Comparison of ENCODE assay signal across 8 mouse cellular contexts in genomic region chr3:94310491-94310890, GRCm38 (mm10). TPM values are rescaled to one million over a fixed set of nuclear protein-coding genes. Genes with fewer than 3 reads are reported as not detected.
DNase-seq lines count a peak whose midpoint lies in the region; ATAC-seq and TF ChIP-seq lines count a peak whose summit lies in the region.

No protein-coding gene starts in this region.

- H3K36me3 ChIP-seq in neural tube, embryonic 11.5 days (ENCODE audit: control insufficient read depth, insufficient read depth, low read length): no peaks in the 10 kb centered on the region
- H3K36me3 ChIP-seq in limb, embryonic 12.5 days: no peaks in the 10 kb centered on the region
- no peaks in the 10 kb centered on the region for H3K36me3 ChIP-seq in stomach, embryonic 16.5 days (ENCODE audit: control insufficient read depth, insufficient read depth, low read length)

- H3K9me3 ChIP-seq in neural tube, embryonic 11.5 days (ENCODE audit: control insufficient read depth, low read length): no peaks in the 10 kb centered on the region
- no peaks in the 10 kb centered on the region for H3K9me3 ChIP-seq in limb, embryonic 12.5 days
- no peaks in the 10 kb centered on the region for H3K9me3 ChIP-seq in stomach, embryonic 16.5 days (replicated peaks; ENCODE audit: control insufficient read depth, low read length)

- no peak for TF ChIP-seq POLR2A in cerebellum, adult 2 months (IDR thresholded peaks at IDR 0.05; ENCODE audit: borderline replicate concordance, insufficient read depth, low read length)

- no peaks in the 10 kb centered on the region for H3K4me1 ChIP-seq in cerebellum, adult 2 months (ENCODE audit: control insufficient read depth, insufficient read depth, low read length)
- 0 out of 2 replicates have a peak, but pooled peaks cover 3% of the 10 kb centered on the region for H3K4me1 ChIP-seq in neural tube, embryonic 11.5 days (ENCODE audit: control insufficient read depth, insufficient read depth, low read length)
- H3K4me1 ChIP-seq in limb, embryonic 12.5 days (replicated peaks): 0 out of 2 replicates have a peak, but pooled peaks cover 6% of the 10 kb centered on the region
- H3K4me1 ChIP-seq in stomach, embryonic 16.5 days (ENCODE audit: control insufficient read depth, insufficient read depth, low read length): peaks cover 6% of the 10 kb centered on the region; the same call in 1 of the 2 replicates

- DNase-seq in cerebellum, adult 2 months: peak in 1 of 2 experiments; percentile 16
- DNase-seq in cerebellum, postnatal 4 days (ENCODE audit: low spot score in 2 of 2): no peak
- no peak for DNase-seq in neural tube, embryonic 11.5 days (ENCODE audit: low spot score)
- no peak for DNase-seq in neural tube, embryonic 10.5 days (ENCODE audit: extremely low spot score, low spot score)
- DNase-seq in retina, postnatal 1 day: no peak
- no peak for DNase-seq in B cell, adult 2 months

- no peaks in the 10 kb centered on the region for H3K27me3 ChIP-seq in cerebellum, adult 2 months (ENCODE audit: control insufficient read depth, insufficient read depth, low read length)
- H3K27me3 ChIP-seq in neural tube, embryonic 11.5 days (ENCODE audit: control insufficient read depth, insufficient read depth, low read length): no peaks in the 10 kb centered on the region
- no peaks in the 10 kb centered on the region for H3K27me3 ChIP-seq in limb, embryonic 12.5 days
- H3K27me3 ChIP-seq in stomach, embryonic 16.5 days (ENCODE audit: control insufficient read depth, insufficient read depth, low read length): no peaks in the 10 kb centered on the region

- ATAC-seq in neural tube, embryonic 11.5 days (ENCODE audit: insufficient read depth, low FRiP score, low TSS enrichment): no peak
- ATAC-seq in limb, embryonic 12.5 days (ENCODE audit: insufficient number of reproducible peaks, insufficient read depth, low FRiP score, low TSS enrichment, low read depth): no peak
- ATAC-seq in stomach, embryonic 16.5 days (ENCODE audit: insufficient read depth, low FRiP score): no peak

- peak overlapping the region; percentile 63 for H3K9ac ChIP-seq in neural tube, embryonic 11.5 days (ENCODE audit: low read length)
- H3K9ac ChIP-seq in limb, embryonic 12.5 days (replicated peaks): peak overlapping the region; percentile 67
- peak overlapping the region; percentile 80 for H3K9ac ChIP-seq in stomach, embryonic 16.5 days (ENCODE audit: low read length)

- peak overlapping the region; percentile 44 for H3K27ac ChIP-seq in cerebellum, adult 2 months (ENCODE audit: insufficient read depth, low read length)
- no peak overlapping the region for H3K27ac ChIP-seq in neural tube, embryonic 11.5 days (ENCODE audit: low read depth, low read length)
- H3K27ac ChIP-seq in limb, embryonic 12.5 days: peak overlapping the region; percentile 84
- H3K27ac ChIP-seq in stomach, embryonic 16.5 days (ENCODE audit: low read length): peak overlapping the region; percentile 91

- no peak for TF ChIP-seq CTCF in cerebellum, adult 2 months (IDR thresholded peaks at IDR 0.05; ENCODE audit: borderline replicate concordance, insufficient read depth, low read depth, low read length)

- peak overlapping the region; percentile 80 for H3K4me3 ChIP-seq in cerebellum, adult 2 months (replicated peaks; ENCODE audit: insufficient read depth, low read depth, low read length)
- peak overlapping the region; percentile 39 for H3K4me3 ChIP-seq in neural tube, embryonic 11.5 days (ENCODE audit: low read depth, low read length)
- H3K4me3 ChIP-seq in limb, embryonic 12.5 days (replicated peaks): peak overlapping the region; percentile 55
- H3K4me3 ChIP-seq in stomach, embryonic 16.5 days (replicated peaks; ENCODE audit: low read length): peak overlapping the region; percentile 62

- peak overlapping the region; percentile 50 for H3K4me2 ChIP-seq in neural tube, embryonic 11.5 days (ENCODE audit: low read depth)
- peak overlapping the region; percentile 59 for H3K4me2 ChIP-seq in limb, embryonic 12.5 days
- peak overlapping the region; percentile 71 for H3K4me2 ChIP-seq in stomach, embryonic 16.5 days (ENCODE audit: low read depth, low read length)

- 29% methylated on average over 7 of the region's 7 CpGs for WGBS in cerebellum, adult 2 months
- 53% methylated on average over 7 of the region's 7 CpGs for WGBS in neural tube, embryonic 11.5 days
- WGBS in limb, embryonic 12.5 days: 49% methylated on average over 7 of the region's 7 CpGs
- 39% methylated on average over 7 of the region's 7 CpGs for WGBS in stomach, embryonic 16.5 days

RNA-seq across cellular contexts. Expression of gene Them4, which starts 0.6 kb away (rescaled TPM):
- 33.6 and 33.8 TPM in 2 replicates for polyA plus RNA-seq in cerebellum, adult 2 months (2012; rRNA removed)
- 14.8 TPM in 2 replicates for polyA plus RNA-seq in neural tube, embryonic 11.5 days (2014; fragmentation: Nextera tagmentation; extraction: Ambion mirVana)
- polyA plus RNA-seq in limb, embryonic 12.5 days (2016; fragmentation: Nextera tagmentation; extraction: Ambion mirVana): 9.1 and 10.1 TPM in 2 replicates
- 10.4 and 12.6 TPM in 2 replicates for polyA plus RNA-seq in stomach, embryonic 16.5 days (2015; fragmentation: Nextera tagmentation; extraction: Ambion mirVana)

RNA-seq across cellular contexts. Expression of gene Them5, which starts 31.4 kb away (rescaled TPM):
- not detected in 2 replicates for polyA plus RNA-seq in cerebellum, adult 2 months (2012; rRNA removed)
- 0.19 TPM in 1 of 2 replicates, not detected in the other for polyA plus RNA-seq in neural tube, embryonic 11.5 days (2014; fragmentation: Nextera tagmentation; extraction: Ambion mirVana)
- polyA plus RNA-seq in limb, embryonic 12.5 days (2016; fragmentation: Nextera tagmentation; extraction: Ambion mirVana): 0.28 TPM in 1 of 2 replicates, not detected in the other
- polyA plus RNA-seq in stomach, embryonic 16.5 days (2015; fragmentation: Nextera tagmentation; extraction: Ambion mirVana): 32.1 and 49.6 TPM in 2 replicates

RNA-seq across cellular contexts. Expression of gene Gm4778, which starts 46.7 kb away (rescaled TPM):
- polyA plus RNA-seq in cerebellum, adult 2 months (2012; rRNA removed): not detected in 2 replicates
- not detected in 2 replicates for polyA plus RNA-seq in neural tube, embryonic 11.5 days (2014; fragmentation: Nextera tagmentation; extraction: Ambion mirVana)
- not detected in 2 replicates for polyA plus RNA-seq in limb, embryonic 12.5 days (2016; fragmentation: Nextera tagmentation; extraction: Ambion mirVana)
- polyA plus RNA-seq in stomach, embryonic 16.5 days (2015; fragmentation: Nextera tagmentation; extraction: Ambion mirVana): not detected in 2 replicates

RNA-seq across cellular contexts. Expression of gene C2cd4d, which starts 51.7 kb away (rescaled TPM):
- polyA plus RNA-seq in cerebellum, adult 2 months (2012; rRNA removed): 3.5 and 3.7 TPM in 2 replicates
- polyA plus RNA-seq in neural tube, embryonic 11.5 days (2014; fragmentation: Nextera tagmentation; extraction: Ambion mirVana): 1.4 and 1.6 TPM in 2 replicates
- polyA plus RNA-seq in limb, embryonic 12.5 days (2016; fragmentation: Nextera tagmentation; extraction: Ambion mirVana): 2.0 and 2.1 TPM in 2 replicates
- 0.35 and 0.65 TPM in 2 replicates for polyA plus RNA-seq in stomach, embryonic 16.5 days (2015; fragmentation: Nextera tagmentation; extraction: Ambion mirVana)

Comparison
In these comparisons a context has a peak if more than half of its experiments do, and no peak if none do; other contexts are left out.
1. RNA of gene Them5, which starts 31.4 kb away (polyA plus RNA-seq): 32.1 to 49.6 TPM in stomach, embryonic 16.5 days; 0.28 TPM in limb, embryonic 12.5 days, 0.19 TPM in neural tube, embryonic 11.5 days and not detected in cerebellum, adult 2 months; every median in the first group is over 10 times any median in the second.
2. Peak in every context shown above with its lines, with median percentiles within 50 percentile points of each other: H3K4me3 ChIP-seq, H3K4me2 ChIP-seq and H3K9ac ChIP-seq.